Mouse (Mus musculus): ENCODE results near the gene Ctnna2.

GRCm38 (mm10) chr6:77537055-77537807, 442.3 kb downstream of the Ctnna2 start:
- TF ChIP-seq CTCF (IDR thresholded peaks at IDR 0.05; ENCODE audit: borderline replicate concordance, control insufficient read depth, extremely low read depth, insufficient read depth, low read length, poor library complexity): no peak
- TF ChIP-seq POLR2A (IDR thresholded peaks at IDR 0.05; ENCODE audit: control insufficient read depth, extremely low read depth, insufficient read depth, low read length, poor library complexity): no peak

Measured in thymus, adult 2 months (tissue).